ENCODE assay signal across 7 mouse cellular contexts in genomic region chr5:53995316-53995715, GRCm38 (mm10). TPM values are rescaled to one million over a fixed set of nuclear protein-coding genes. Genes with fewer than 3 reads are reported as not detected.
DNase-seq lines count a peak whose midpoint lies in the region; ATAC-seq lines count a peak whose summit lies in the region.

No protein-coding gene starts in this region.

- H3K9ac ChIP-seq in intestine, embryonic 15.5 days: peak overlapping the region; percentile 42
- peak overlapping the region; percentile 69 for H3K9ac ChIP-seq in midbrain, embryonic 11.5 days (ENCODE audit: low read length)

- ATAC-seq in intestine, embryonic 15.5 days: peak; percentile 32
- peak; percentile 12 for ATAC-seq in midbrain, embryonic 11.5 days (ENCODE audit: low FRiP score)

- peak overlapping the region; percentile 55 for H3K4me3 ChIP-seq in intestine, embryonic 15.5 days (replicated peaks)
- peak overlapping the region; percentile 49 for H3K4me3 ChIP-seq in midbrain, embryonic 11.5 days (ENCODE audit: low read depth, low read length)

- intact Hi-C loops in left cerebral cortex, postnatal 4 days (cut with DNase I): no loop called here

- H3K4me1 ChIP-seq in intestine, embryonic 15.5 days (replicated peaks): peaks cover 2% of the 10 kb centered on the region; the same call in 1 of the 2 replicates
- peaks cover 14% of the 10 kb centered on the region for H3K4me1 ChIP-seq in midbrain, embryonic 11.5 days (ENCODE audit: control insufficient read depth, insufficient read depth, low read length)

- H3K27ac ChIP-seq in intestine, embryonic 15.5 days: peak overlapping the region; percentile 14; the same call in 1 of the 2 replicates
- H3K27ac ChIP-seq in midbrain, embryonic 11.5 days (ENCODE audit: low read depth, low read length): no peak overlapping the region

- no peaks in the 10 kb centered on the region for H3K9me3 ChIP-seq in intestine, embryonic 15.5 days
- no peaks in the 10 kb centered on the region for H3K9me3 ChIP-seq in midbrain, embryonic 11.5 days (ENCODE audit: control insufficient read depth, low read length)

- no peaks in the 10 kb centered on the region for H3K27me3 ChIP-seq in intestine, embryonic 15.5 days (replicated peaks)
- no peaks in the 10 kb centered on the region; the same call in 1 of the 2 replicates for H3K27me3 ChIP-seq in midbrain, embryonic 11.5 days (ENCODE audit: control insufficient read depth, insufficient read depth, low read length)

- H3K4me2 ChIP-seq in intestine, embryonic 15.5 days (replicated peaks): peak overlapping the region; percentile 93
- peak overlapping the region; percentile 79 for H3K4me2 ChIP-seq in midbrain, embryonic 11.5 days

- peak; percentile 90 for DNase-seq in adrenal gland, adult 2 months
- DNase-seq in embryo, embryonic 11 days: peak; percentile 80
- peak; percentile 80 for DNase-seq in gastrocnemius, postnatal 25 days
- peak; percentile 70 for DNase-seq in left cerebral cortex, postnatal 4 days
- DNase-seq in midbrain, embryonic 11.5 days (ENCODE audit: low spot score, missing footprints): peak; percentile 93
- DNase-seq in right cerebral cortex, postnatal 4 days: peak; percentile 77

- under 1% methylated on average over 34 of the region's 34 CpGs for WGBS in intestine, embryonic 15.5 days
- under 1% methylated on average over 34 of the region's 34 CpGs for WGBS in midbrain, embryonic 11.5 days

- no peaks in the 10 kb centered on the region for H3K36me3 ChIP-seq in intestine, embryonic 15.5 days
- H3K36me3 ChIP-seq in midbrain, embryonic 11.5 days (ENCODE audit: control insufficient read depth, insufficient read depth, low read length): no peaks in the 10 kb centered on the region

RNA-seq across cellular contexts. Expression of gene Stim2, which starts 3.0 kb away (rescaled TPM):
- total RNA-seq in adrenal gland, adult 2 months (2021): 10 to 100 TPM; 23.2 to 38.3 TPM
- 21.6 and 27.2 TPM in 2 replicates for polyA plus RNA-seq in adrenal gland, adult 2 months (2012; rRNA removed)
- 10 to 100 TPM; 26.8 to 34.9 TPM for total RNA-seq in gastrocnemius, postnatal 25 days (2021)
- 16.1 and 17.8 TPM in 2 replicates for polyA plus RNA-seq in intestine, embryonic 15.5 days (2015; fragmentation: Nextera tagmentation; extraction: Ambion mirVana)
- 10 to 100 TPM; 48.5 to 50.2 TPM for total RNA-seq in left cerebral cortex, postnatal 4 days (2021)
- polyA plus RNA-seq in midbrain, embryonic 11.5 days (2014; fragmentation: Nextera tagmentation; extraction: Ambion mirVana): 23.1 and 24.0 TPM in 2 replicates
